Mouse (Mus musculus): ENCODE measurements around the gene Scn2a. TPM values are rescaled to one million over a fixed set of nuclear protein-coding genes. Genes with fewer than 3 reads are reported as not detected.
A peak's percentile ranks its signal among the peaks of the same experiment; 100 is the strongest.

Gene Scn2a
- polyA plus RNA-seq, 1 experiment: 6.1 TPM

DNA sequence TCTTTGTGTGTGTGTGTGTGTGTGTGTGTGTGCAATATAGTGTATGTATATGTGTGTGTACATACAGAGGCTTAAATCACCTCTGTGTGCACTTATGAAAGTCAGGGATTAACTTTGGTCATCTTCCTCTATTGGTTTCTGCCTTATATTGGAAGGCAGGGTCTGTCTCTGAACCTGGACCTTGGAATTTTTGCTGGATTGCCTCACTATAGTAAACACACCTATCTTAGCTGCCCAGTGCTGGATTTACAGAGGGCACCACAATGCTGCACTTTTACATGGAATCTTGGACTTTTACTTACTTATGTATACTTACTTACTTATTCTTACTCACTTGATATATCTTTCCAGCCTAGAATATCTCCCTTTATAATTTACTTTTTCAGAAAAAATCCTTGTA is 43.3 kb downstream of the Scn2a start:
- TF ChIP-seq POLR2A (IDR thresholded peaks at IDR 0.05; ENCODE audit: low read depth, low read length) (no peak), CTCF (IDR thresholded peaks at IDR 0.05; ENCODE audit: borderline replicate concordance, insufficient read depth, low read length) (no peak)
- Histone ChIP-seq H3K4me3 (ENCODE audit: insufficient read depth, low read length) (no peak overlapping the region), H3K4me1 (ENCODE audit: control insufficient read depth, insufficient read depth, low read length) (no peaks in the 10 kb centered on the region), H3K27ac (ENCODE audit: insufficient read depth, low read length) (no peak overlapping the region)

DNA sequence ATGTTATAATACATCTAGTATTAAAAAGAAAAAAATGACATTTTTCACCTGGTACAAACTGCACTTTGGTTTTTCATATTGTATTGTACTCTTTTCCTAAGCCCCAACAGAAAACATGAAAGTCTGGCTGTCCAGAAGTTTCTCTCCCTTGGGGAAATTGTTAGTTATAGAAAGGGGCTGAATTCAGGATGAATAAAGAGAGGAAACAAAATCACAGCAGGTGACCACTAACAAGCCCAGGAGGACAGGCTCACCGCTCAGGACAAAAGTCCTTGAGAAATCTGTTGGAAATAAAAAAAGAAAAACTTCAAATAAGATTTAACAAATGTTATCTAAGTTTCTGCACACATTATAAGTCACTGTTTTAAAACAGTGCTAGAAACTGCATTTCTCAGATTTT is 43.9 kb downstream of the Scn2a start:
- Histone ChIP-seq H3K27ac (ENCODE audit: insufficient read depth, low read length) (no peak overlapping the region), H3K4me1 (ENCODE audit: control insufficient read depth, insufficient read depth, low read length) (no peaks in the 10 kb centered on the region), H3K4me3 (ENCODE audit: insufficient read depth, low read length) (no peak overlapping the region)
- no peak for TF ChIP-seq CTCF (IDR thresholded peaks at IDR 0.05; ENCODE audit: borderline replicate concordance, insufficient read depth, low read length)
- TF ChIP-seq POLR2A (IDR thresholded peaks at IDR 0.05; ENCODE audit: low read depth, low read length): no peak

DNA sequence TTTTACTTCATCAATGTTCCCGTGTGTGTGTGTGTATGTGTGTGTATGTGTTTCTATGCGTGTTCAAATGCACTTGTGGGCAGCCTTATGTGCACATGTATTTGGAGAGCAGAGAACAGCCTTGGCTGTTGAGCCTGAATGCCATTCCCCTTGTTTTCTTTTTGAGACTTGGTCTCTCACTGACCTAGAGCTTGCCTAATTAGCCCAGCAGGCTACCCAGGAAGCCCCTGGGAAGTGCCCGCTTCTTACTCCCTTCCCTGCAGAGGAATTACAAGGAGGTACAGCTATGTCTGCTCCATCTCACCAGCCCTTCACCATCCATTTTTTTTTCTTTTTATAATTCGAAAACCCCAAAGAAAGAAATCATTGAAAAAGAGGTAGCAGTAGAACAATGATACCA is 44.6 kb downstream of the Scn2a start:
- Histone ChIP-seq H3K4me1 (ENCODE audit: control insufficient read depth, insufficient read depth, low read length) (no peaks in the 10 kb centered on the region), H3K4me3 (ENCODE audit: insufficient read depth, low read length) (no peak overlapping the region), H3K27ac (ENCODE audit: insufficient read depth, low read length) (no peak overlapping the region)
- no peak for TF ChIP-seq POLR2A (IDR thresholded peaks at IDR 0.05; ENCODE audit: low read depth, low read length)
- no peak for TF ChIP-seq CTCF (IDR thresholded peaks at IDR 0.05; ENCODE audit: borderline replicate concordance, insufficient read depth, low read length)

DNA sequence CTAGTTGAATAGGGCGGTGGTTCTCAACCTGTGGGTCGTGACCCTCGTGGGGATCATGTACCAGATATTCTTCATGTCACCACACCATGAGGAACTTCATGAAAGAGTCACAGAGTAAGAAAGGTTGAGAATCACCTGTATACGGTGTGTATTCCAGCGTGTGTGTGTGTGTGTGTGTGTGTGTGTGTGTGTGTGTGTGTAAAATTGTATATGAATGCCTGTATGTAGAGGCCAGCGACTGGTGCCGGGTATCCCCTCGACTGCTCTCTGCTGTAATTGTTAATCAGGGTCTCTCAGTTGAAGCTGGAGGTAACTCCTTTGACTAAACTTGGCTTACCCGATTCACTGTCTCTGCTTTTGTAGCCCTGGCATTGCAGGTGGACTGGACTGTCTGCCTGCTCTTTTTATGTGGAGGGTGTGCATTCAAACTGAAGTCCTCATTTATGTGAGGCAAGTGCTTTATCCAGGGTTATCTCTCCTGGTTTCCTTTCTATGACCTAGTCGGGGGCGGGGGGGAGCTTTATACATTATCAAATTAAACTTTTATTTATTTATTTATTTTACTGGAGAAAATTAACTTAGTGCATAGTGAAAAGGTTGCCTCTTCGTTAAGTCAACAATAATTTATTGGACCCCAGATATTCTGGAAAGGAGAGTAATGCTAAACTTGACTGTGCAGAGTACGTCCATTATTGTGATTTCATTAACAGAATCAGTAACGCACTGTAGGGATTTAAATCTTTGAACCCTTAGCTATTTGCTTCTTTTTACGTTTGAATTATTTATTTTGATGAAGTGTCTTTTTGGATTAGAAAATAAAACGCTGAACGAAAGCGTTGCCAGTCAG is 47.2 kb downstream of the Scn2a start:
- peak overlapping the region; percentile 38 for H3K4me3 ChIP-seq (ENCODE audit: insufficient read depth, low read length)
- no peak overlapping the region for H3K27ac ChIP-seq (ENCODE audit: insufficient read depth, low read length)
- no peaks in the 10 kb centered on the region for H3K4me1 ChIP-seq (ENCODE audit: control insufficient read depth, insufficient read depth, low read length)
- no peak for TF ChIP-seq CTCF (IDR thresholded peaks at IDR 0.05; ENCODE audit: borderline replicate concordance, insufficient read depth, low read length)
- TF ChIP-seq POLR2A (IDR thresholded peaks at IDR 0.05; ENCODE audit: low read depth, low read length): no peak

DNA sequence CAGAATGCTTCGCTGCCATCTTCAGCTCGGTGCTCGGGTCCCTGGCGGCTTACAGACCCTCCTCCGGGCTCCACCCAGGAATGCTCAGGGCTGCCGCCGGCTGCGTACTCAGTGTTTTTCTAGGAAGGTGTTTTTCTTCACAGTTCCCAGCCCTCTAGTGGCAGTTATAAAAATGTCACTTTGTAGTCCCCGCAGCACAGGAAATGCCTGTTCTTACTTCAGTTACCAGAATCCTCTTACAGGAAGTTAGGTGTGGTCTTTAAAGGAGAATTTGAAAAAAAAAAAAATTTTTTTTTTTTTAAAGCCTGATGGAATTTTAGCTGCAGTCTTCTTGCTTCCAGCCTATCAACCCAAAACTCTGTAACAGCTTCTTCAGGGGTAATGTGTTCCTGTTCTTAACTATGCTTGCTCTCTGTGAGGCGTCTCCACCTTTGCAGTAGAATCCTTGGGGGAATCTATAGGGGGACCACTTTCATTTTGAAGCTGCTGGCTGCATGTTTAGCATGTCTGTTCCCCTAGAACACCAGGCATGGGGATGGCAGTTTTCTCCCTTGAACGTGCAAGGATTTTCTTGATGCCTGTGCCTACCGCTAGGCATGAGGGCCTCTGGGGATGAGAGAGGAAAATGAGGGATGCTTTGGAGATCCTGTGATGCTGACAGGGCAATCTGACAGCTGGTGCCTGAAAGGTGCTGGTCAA is 48.0 kb downstream of the Scn2a start:
- H3K4me3 ChIP-seq (ENCODE audit: insufficient read depth, low read length): peak overlapping the region; percentile 38
- H3K27ac ChIP-seq (ENCODE audit: insufficient read depth, low read length): no peak overlapping the region
- TF ChIP-seq POLR2A (IDR thresholded peaks at IDR 0.05; ENCODE audit: low read depth, low read length): no peak
- no peak for TF ChIP-seq CTCF (IDR thresholded peaks at IDR 0.05; ENCODE audit: borderline replicate concordance, insufficient read depth, low read length)
- H3K4me1 ChIP-seq (ENCODE audit: control insufficient read depth, insufficient read depth, low read length): no peaks in the 10 kb centered on the region

- Histone ChIP-seq H3K4me1 (ENCODE audit: control insufficient read depth, insufficient read depth, low read length) (no peaks in the 10 kb centered on the region), H3K4me3 (ENCODE audit: insufficient read depth, low read length) (no peak overlapping the region), H3K27ac (ENCODE audit: insufficient read depth, low read length) (no peak overlapping the region)
- TF ChIP-seq CTCF (IDR thresholded peaks at IDR 0.05; ENCODE audit: borderline replicate concordance, insufficient read depth, low read length) (no peak), POLR2A (IDR thresholded peaks at IDR 0.05; ENCODE audit: low read depth, low read length) (no peak)
Measured at GRCm38 (mm10) chr2:65669561-65669960, 49.0 kb downstream of the Scn2a start.

GRCm38 (mm10) chr2:65670153-65670817 is 49.7 kb downstream of the Scn2a start:
- TF ChIP-seq CTCF (IDR thresholded peaks at IDR 0.05; ENCODE audit: borderline replicate concordance, insufficient read depth, low read length): no peak
- TF ChIP-seq POLR2A (IDR thresholded peaks at IDR 0.05; ENCODE audit: low read depth, low read length): no peak
- no peak overlapping the region for H3K27ac ChIP-seq (ENCODE audit: insufficient read depth, low read length)
- no peaks in the 10 kb centered on the region for H3K4me1 ChIP-seq (ENCODE audit: control insufficient read depth, insufficient read depth, low read length)

DNA sequence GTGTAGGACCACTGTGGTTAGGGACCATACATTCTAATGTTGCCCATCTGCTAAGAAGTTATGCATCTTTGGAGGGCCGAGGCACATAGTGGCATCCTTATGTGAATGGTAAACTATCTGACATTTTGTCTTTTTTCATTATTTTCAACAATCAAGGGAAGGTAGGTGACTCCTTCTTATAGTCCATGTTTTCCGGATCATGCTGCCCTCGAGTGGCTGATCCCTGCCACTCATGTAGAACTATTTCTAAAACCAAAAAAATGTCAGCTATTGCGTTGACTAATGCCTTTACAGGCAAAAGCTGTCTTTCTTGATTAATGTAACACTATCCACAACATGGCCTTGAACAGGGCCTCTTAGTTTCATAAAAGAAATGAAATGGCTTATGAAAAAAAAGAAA is 59.0 kb downstream of the Scn2a start:
- H3K27ac ChIP-seq (ENCODE audit: insufficient read depth, low read length): no peak overlapping the region
- no peak for TF ChIP-seq POLR2A (IDR thresholded peaks at IDR 0.05; ENCODE audit: low read depth, low read length)
- TF ChIP-seq CTCF (IDR thresholded peaks at IDR 0.05; ENCODE audit: borderline replicate concordance, insufficient read depth, low read length): no peak

More at GRCm38 (mm10) chr2:65670153-65670817, 49.7 kb downstream of the Scn2a start:
- H3K4me3 ChIP-seq (ENCODE audit: insufficient read depth, low read length): no peak overlapping the region

DNA sequence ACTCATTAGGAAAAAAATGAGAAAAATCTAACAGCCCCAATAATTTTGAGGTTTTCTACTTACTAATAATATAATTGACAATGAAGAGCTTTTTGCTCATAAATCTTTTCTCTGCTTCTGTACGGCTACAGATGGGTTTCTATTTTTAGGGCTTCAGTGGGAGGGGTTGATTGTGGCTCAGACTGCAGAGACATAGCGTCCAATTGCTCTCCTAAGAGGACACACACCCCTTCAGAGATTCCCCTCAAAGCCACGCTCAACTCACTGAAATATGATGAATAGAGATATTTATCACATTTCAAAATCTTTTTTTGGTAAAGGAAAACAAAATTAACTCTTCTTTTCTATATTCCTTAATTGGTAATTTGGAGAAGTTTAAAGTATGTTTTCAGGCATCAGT is 64.6 kb downstream of the Scn2a start:
- Histone ChIP-seq H3K27ac (ENCODE audit: insufficient read depth, low read length) (no peak overlapping the region), H3K4me3 (ENCODE audit: insufficient read depth, low read length) (no peak overlapping the region), H3K4me1 (ENCODE audit: control insufficient read depth, insufficient read depth, low read length) (no peaks in the 10 kb centered on the region)
- TF ChIP-seq CTCF (IDR thresholded peaks at IDR 0.05; ENCODE audit: borderline replicate concordance, insufficient read depth, low read length): no peak
- no peak for TF ChIP-seq POLR2A (IDR thresholded peaks at IDR 0.05; ENCODE audit: low read depth, low read length)

More for the DNA sequence above, 59.0 kb downstream of the Scn2a start:
- Histone ChIP-seq H3K4me1 (ENCODE audit: control insufficient read depth, insufficient read depth, low read length) (no peaks in the 10 kb centered on the region), H3K4me3 (ENCODE audit: insufficient read depth, low read length) (no peak overlapping the region)
